Mouse (Mus musculus): ENCODE results near the gene Prdx1. TPM values are rescaled to one million over a fixed set of nuclear protein-coding genes. Genes with fewer than 3 reads are reported as not detected.

Prdx1 gene
- total and polyA plus RNA-seq, 2 experiments = 376 to 925 TPM

GRCm38 (mm10) chr4:116708201-116708764, 22.9 kb downstream of the Prdx1 start, which contains the start of the genes Mmachc and Ccdc163:
Mmachc (minus strand) TSS chr4:116708406.
Ccdc163 (plus strand) TSS chr4:116708509.
- peak within 1 kb of the TSS; percentile 69 for H3K9ac ChIP-seq (ENCODE audit: low read depth, low read length)
- 0 out of 2 replicates have a peak, but pooled peaks cover 6% of the 10 kb centered on the region for H3K4me1 ChIP-seq (ENCODE audit: control insufficient read depth, insufficient read depth, low read length)
- no peaks in the 10 kb centered on the region for H3K27me3 ChIP-seq (ENCODE audit: control insufficient read depth, insufficient read depth, low read length)
- peak within 1 kb of the TSS; percentile 57 for H3K27ac ChIP-seq (replicated peaks; ENCODE audit: insufficient read depth, low read depth, low read length)
- TF ChIP-seq CTCF (IDR thresholded peaks at IDR 0.05; ENCODE audit: low read depth, low read length) = no peak
- 0 out of 2 replicates have a peak, but pooled peaks have one; percentile 32 for TF ChIP-seq POLR2A (IDR thresholded peaks at IDR 0.05; ENCODE audit: extremely low read depth, insufficient read depth, low read length)
- peak; percentile 100 for DNase-seq (ENCODE audit: extremely low read depth, low read depth, low spot score)
- under 1% methylated on average over 29 of the region's 29 CpGs for WGBS
- H3K4me3 ChIP-seq (ENCODE audit: insufficient read depth, low read depth, low read length) = peak within 1 kb of the TSS; percentile 54
- 0 out of 2 replicates have a peak, but pooled peaks cover 3% of the 10 kb centered on the region for H3K36me3 ChIP-seq (ENCODE audit: control insufficient read depth, insufficient read depth, low read length)
- no peaks in the 10 kb centered on the region for H3K79me2 ChIP-seq (ENCODE audit: control insufficient read depth, insufficient read depth, low read length)

- TF ChIP-seq POLR2A (IDR thresholded peaks at IDR 0.05; ENCODE audit: extremely low read depth, insufficient read depth, low read length) (no peak), CTCF (IDR thresholded peaks at IDR 0.05; ENCODE audit: low read depth, low read length) (no peak)
- Histone ChIP-seq H3K79me2 (ENCODE audit: control insufficient read depth, insufficient read depth, low read length) (no peaks in the 10 kb centered on the region), H3K4me1 (ENCODE audit: control insufficient read depth, insufficient read depth, low read length) (0 out of 2 replicates have a peak, but pooled peaks cover 6% of the 10 kb centered on the region), H3K9ac (ENCODE audit: low read depth, low read length) (peak overlapping the region; percentile 46), H3K36me3 (ENCODE audit: control insufficient read depth, insufficient read depth, low read length) (0 out of 2 replicates have a peak, but pooled peaks cover 5% of the 10 kb centered on the region), H3K27ac (replicated peaks; ENCODE audit: insufficient read depth, low read depth, low read length) (no peak overlapping the region), H3K4me3 (ENCODE audit: insufficient read depth, low read depth, low read length) (peak overlapping the region; percentile 50), H3K27me3 (ENCODE audit: control insufficient read depth, insufficient read depth, low read length) (no peaks in the 10 kb centered on the region)
- DNase-seq (ENCODE audit: extremely low read depth, low read depth, low spot score) = no peak
- WGBS = 4% methylated on average over 9 of the region's 9 CpGs
Observed at GRCm38 (mm10) chr4:116708791-116709390, 23.5 kb downstream of the Prdx1 start.

- 88% methylated on average over 2 of the region's 2 CpGs for WGBS
- Histone ChIP-seq H3K27me3 (ENCODE audit: control insufficient read depth, insufficient read depth, low read length) (no peaks in the 10 kb centered on the region), H3K79me2 (ENCODE audit: control insufficient read depth, insufficient read depth, low read length) (no peaks in the 10 kb centered on the region), H3K4me3 (ENCODE audit: insufficient read depth, low read depth, low read length) (no peak overlapping the region), H3K36me3 (ENCODE audit: control insufficient read depth, insufficient read depth, low read length) (0 out of 2 replicates have a peak, but pooled peaks cover 2% of the 10 kb centered on the region), H3K27ac (replicated peaks; ENCODE audit: insufficient read depth, low read depth, low read length) (no peak overlapping the region), H3K4me1 (ENCODE audit: control insufficient read depth, insufficient read depth, low read length) (0 out of 2 replicates have a peak, but pooled peaks cover 6% of the 10 kb centered on the region), H3K9ac (ENCODE audit: low read depth, low read length) (no peak overlapping the region)
- no peak for DNase-seq (ENCODE audit: extremely low read depth, low read depth, low spot score)
- TF ChIP-seq CTCF (IDR thresholded peaks at IDR 0.05; ENCODE audit: low read depth, low read length) (no peak), POLR2A (IDR thresholded peaks at IDR 0.05; ENCODE audit: extremely low read depth, insufficient read depth, low read length) (no peak)
Observed at GRCm38 (mm10) chr4:116710154-116710553, 24.8 kb downstream of the Prdx1 start.

GRCm38 (mm10) chr4:116712536-116712935, 27.2 kb downstream of the Prdx1 start:
- Histone ChIP-seq H3K4me1 (ENCODE audit: control insufficient read depth, insufficient read depth, low read length) (0 out of 2 replicates have a peak, but pooled peaks cover 6% of the 10 kb centered on the region), H3K36me3 (ENCODE audit: control insufficient read depth, insufficient read depth, low read length) (0 out of 2 replicates have a peak, but pooled peaks cover 2% of the 10 kb centered on the region), H3K27me3 (ENCODE audit: control insufficient read depth, insufficient read depth, low read length) (no peaks in the 10 kb centered on the region), H3K79me2 (ENCODE audit: control insufficient read depth, insufficient read depth, low read length) (no peaks in the 10 kb centered on the region), H3K27ac (replicated peaks; ENCODE audit: insufficient read depth, low read depth, low read length) (no peak overlapping the region), H3K9ac (ENCODE audit: low read depth, low read length) (no peak overlapping the region), H3K4me3 (ENCODE audit: insufficient read depth, low read depth, low read length) (no peak overlapping the region)
- 77% methylated on average over 1 of the region's 1 CpGs for whole genome bisulfite sequencing
- DNase-seq (ENCODE audit: extremely low read depth, low read depth, low spot score) = no peak
- TF ChIP-seq CTCF (IDR thresholded peaks at IDR 0.05; ENCODE audit: low read depth, low read length) (no peak), POLR2A (IDR thresholded peaks at IDR 0.05; ENCODE audit: extremely low read depth, insufficient read depth, low read length) (no peak)

- Histone ChIP-seq H3K4me3 (ENCODE audit: insufficient read depth, low read depth, low read length) (no peak overlapping the region), H3K27me3 (ENCODE audit: control insufficient read depth, insufficient read depth, low read length) (no peaks in the 10 kb centered on the region), H3K79me2 (ENCODE audit: control insufficient read depth, insufficient read depth, low read length) (peaks cover 9% of the 10 kb centered on the region; the same call in 1 of the 2 replicates), H3K36me3 (ENCODE audit: control insufficient read depth, insufficient read depth, low read length) (no peaks in the 10 kb centered on the region), H3K27ac (replicated peaks; ENCODE audit: insufficient read depth, low read depth, low read length) (no peak overlapping the region), H3K4me1 (ENCODE audit: control insufficient read depth, insufficient read depth, low read length) (peaks cover 7% of the 10 kb centered on the region), H3K9ac (ENCODE audit: low read depth, low read length) (no peak overlapping the region)
- TF ChIP-seq CTCF (IDR thresholded peaks at IDR 0.05; ENCODE audit: low read depth, low read length) (peak; percentile 64), POLR2A (IDR thresholded peaks at IDR 0.05; ENCODE audit: extremely low read depth, insufficient read depth, low read length) (no peak)
- DNase-seq (ENCODE audit: extremely low read depth, low read depth, low spot score) = peak; percentile 77
- 11% methylated on average over 3 of the region's 3 CpGs for WGBS
Observed at GRCm38 (mm10) chr4:116719396-116719795, 34.1 kb downstream of the Prdx1 start.
